Mouse (Mus musculus): ENCODE data around the gene Ptprt.

- no peak for TF ChIP-seq POLR2A (IDR thresholded peaks at IDR 0.05; ENCODE audit: low read depth, low read length)
- TF ChIP-seq CTCF (IDR thresholded peaks at IDR 0.05; ENCODE audit: extremely low read depth, insufficient read length, insufficient replicate concordance, low read depth, low read length): no peak
Observed at GRCm38 (mm10) chr2:161545406-161545805, 1115.5 kb downstream of the Ptprt start.
